Mouse (Mus musculus) NIH3T3 (cell line): ENCODE measurements at regions not wholly inside any gene's neighbourhood (a gene's known extent, or its start where the extent isn't known, plus 50 kb on each side); places are given as distances from the start of the nearest gene placed in this dataset.
A peak's percentile ranks its signal among the peaks of the same experiment; 100 is the strongest.

Experiments used
- DNase-seq: peaks from one replicate; pipeline ENCODE4 v3.0.0-alpha.2; 2012; ENCODE audit warnings: low read depth

DNA sequence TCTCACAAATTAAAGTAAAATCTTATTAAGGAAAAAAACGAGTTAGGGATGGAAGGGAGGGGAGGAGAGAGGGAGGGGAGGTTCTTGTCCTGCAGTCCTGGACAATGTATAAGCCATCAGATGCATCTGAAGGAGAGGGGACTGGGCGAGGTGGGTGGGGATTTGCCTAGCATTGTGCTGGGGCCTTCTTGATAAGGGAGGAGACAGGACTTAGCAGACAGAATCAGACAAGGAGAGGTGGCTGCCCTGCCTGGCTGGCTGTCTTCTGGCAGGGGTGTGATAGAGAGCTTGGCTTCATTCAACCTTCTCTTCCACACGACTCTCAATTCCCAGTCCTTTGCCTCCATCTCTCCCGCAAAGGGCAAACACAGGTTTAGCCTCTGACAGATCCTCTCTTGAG is 318.9 kb downstream of the Gm49356 start:
- no peak for DNase-seq

DNA sequence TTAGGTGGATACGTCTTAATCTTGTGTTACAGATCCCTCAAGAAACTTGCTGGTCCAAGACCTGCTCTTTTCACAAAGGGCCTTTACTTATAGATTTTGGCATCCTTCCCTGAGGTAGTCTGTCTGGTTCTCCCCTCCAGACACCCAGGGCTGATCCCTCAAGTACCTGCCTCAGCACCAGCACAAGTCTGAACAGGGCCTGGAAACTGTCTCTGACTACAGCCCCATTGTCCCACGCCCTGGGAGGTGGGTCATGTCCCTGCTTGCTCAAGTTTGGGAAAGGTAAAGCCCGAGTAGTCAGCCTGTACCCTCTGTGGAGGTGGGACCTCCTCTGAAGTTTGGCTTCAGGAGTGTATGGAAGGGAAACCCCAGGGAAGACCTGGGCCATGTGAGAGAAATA is 323.3 kb downstream of the Gm49356 start:
- no peak for DNase-seq

DNA sequence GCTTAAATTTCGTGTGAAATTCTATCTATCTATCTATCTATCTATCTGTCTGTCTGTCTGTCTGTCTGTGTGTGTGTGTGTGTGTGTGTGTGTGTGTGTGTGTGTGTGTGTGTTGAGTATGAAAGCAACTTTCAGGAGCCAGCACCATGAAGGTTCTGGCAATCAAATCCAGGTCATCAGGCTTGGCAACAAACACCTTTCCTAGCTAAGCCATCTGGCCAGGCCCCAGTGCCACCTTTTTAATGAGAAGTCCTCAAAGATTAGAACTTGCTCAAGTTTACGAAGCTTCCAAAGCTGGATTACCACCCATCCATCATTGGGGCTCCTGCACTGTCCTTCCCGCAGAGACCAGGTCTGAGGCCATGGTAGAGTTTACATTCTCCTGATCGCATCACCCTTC is 325.0 kb downstream of the Gm49356 start:
- no peak for DNase-seq

- no peak for DNase-seq
Observed at GRCm38 (mm10) chr15:59215239-59215638, 326.1 kb downstream of the Gm49356 start.

- no peak for DNase-seq
Observed at GRCm38 (mm10) chr15:59217481-59217880, 328.4 kb downstream of the Gm49356 start.

- DNase-seq, result no peak
Observed at GRCm38 (mm10) chr15:59218916-59219315, 329.8 kb downstream of the Gm49356 start.

GRCm38 (mm10) chr15:59225637-59226036 is 336.5 kb downstream of the Gm49356 start:
- DNase-seq, result no peak

- DNase-seq, result no peak
Observed at GRCm38 (mm10) chr15:59227293-59227692, 338.2 kb downstream of the Gm49356 start.

DNA sequence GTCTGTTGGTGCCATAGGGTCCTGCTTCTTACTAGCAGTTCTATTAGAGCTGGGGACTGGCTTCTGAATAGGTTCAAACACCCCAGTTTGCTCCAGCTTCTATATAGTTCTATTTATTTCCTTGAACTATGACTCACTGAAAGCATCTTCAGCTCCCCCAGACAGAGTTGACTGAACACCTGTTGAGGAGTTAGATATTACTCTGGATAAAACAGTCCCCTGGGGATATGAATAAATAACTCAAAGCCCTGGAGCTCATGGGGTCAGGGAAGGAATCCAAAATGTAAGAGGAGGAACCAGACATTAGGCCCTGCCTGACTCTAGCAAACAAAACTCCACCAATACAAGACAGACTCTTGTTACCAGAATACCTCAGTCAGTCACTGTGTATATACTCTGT is 341.4 kb downstream of the Gm49356 start:
- DNase-seq, result no peak

DNA sequence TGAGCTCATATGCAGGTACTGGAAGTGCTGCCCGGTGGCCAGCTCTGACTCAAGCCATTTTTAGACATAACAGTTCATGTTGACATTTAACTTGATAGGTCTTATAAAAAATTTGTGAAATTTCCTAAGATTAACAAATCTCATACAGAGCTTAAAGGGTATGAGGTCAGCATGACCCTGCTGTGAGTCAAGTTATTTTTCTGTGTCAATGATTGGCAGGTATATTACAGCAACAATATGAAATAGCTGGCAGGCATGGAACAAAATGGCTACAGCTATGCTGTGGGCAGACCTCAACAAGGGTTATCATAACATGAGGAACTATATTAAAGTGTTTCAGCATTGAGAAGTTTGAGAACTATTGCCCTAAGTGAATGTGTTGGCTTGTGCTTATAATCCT is 342.6 kb downstream of the Gm49356 start:
- DNase-seq, result peak; percentile 39

GRCm38 (mm10) chr15:59232290-59232689 is 343.2 kb downstream of the Gm49356 start:
- DNase-seq, result no peak

DNA sequence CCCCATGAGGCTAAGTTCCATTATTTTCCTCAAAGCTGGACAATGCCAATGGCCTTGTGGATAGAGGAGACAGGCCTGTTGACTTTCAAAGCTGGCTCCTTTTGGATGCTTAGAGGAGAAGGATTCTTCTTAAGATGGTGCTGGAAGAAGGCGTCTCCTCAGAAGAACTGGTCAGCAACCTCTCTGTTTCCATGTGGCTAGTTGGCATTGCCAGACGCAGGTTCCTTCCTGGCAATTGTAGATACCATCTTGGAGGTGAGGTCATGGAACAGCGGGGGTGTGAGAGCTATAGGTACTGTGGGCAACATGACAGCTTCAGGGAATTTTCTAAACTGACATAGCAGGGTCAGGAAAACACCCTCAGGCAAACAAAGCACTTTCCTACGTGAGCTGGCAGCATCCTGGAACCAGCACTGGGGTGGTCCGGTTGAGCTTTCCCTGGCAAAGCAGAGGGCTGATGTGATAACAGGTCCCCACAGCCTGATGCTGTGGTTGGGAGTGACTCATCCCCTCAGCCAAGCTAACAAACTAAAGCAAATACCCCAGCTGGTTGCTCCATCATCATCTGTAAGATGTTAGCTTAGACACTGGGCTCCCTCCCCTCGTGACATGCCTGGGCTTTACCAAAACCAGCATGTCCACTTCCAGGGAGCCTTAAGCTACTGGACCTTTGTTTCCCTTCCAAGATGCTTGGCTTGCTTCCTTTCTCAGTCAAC is 348.5 kb downstream of the Gm49356 start:
- peak; percentile 79 for DNase-seq

- no peak for DNase-seq
Observed at GRCm38 (mm10) chr15:59241752-59242151, 352.7 kb downstream of the Gm49356 start.

GRCm38 (mm10) chr15:59245927-59246649 is 357.0 kb downstream of the Gm49356 start:
- DNase-seq, result no peak

GRCm38 (mm10) chr15:59248477-59249260 is 359.6 kb downstream of the Gm49356 start:
- no peak for DNase-seq

DNA sequence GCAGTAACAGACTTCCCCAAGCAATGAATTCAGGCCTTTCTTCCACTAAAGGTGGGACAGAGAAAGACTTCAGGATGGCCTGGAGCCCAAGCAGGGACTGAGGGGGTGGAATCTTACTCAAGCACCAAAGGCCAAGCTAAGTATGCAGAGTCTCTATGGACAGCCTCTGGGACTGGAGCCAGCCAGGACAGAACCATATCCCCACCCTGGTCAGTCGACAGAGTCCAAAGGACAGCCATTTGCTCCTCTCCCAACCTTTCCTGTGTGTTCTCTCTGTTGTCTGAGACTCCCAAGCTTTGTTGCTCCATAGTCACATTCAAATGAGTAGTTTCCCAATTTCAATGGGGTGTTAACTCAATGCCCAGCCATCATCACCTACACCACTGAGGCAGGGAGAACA is 372.3 kb downstream of the Gm49356 start:
- DNase-seq, result no peak

GRCm38 (mm10) chr15:59262380-59262779 is 373.3 kb downstream of the Gm49356 start:
- DNase-seq, result no peak

DNA sequence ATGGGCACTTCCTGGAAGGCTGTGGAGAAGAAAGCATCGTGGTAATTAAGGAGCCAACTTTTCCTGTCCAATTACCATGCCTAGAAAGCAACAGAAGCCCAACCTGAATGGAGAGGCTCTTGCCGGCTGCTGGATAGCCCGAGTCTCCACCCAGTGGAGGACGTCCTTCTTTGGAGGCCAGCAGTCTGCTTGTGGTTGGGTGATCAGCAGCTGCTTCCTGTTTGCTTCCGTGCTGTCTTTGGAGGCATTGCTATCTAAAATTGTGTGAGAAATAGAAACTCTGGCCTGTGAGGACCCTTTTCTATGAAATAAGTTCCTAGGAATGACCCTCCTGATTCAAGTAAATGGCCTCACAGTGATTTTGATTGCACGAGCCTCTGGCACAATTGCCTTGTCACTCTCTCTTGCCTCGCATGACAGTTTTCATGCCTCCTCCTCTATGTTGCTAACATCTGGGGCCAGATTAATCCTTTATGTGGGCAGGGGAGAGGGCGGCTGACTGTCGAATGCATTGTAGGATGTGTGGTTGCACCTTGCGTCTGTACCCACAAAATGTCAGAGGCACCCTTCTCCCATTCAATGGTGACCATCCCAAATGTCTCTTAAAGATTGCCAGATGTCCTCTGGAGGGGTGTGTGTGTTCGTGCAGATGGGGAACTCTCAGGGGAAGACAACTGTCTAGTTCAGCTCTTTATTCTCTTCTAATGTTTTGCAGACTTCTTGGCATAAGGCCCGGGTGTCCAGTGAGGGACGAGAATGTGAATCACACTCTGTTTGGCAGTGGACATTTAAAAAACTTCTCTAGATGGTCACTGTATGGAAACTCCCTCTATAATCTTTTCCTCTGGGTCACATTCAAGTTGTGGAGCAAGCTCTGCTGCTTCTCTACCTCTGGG is 374.6 kb downstream of the Gm49356 start:
- peak; percentile 73 for DNase-seq
